Mouse (Mus musculus): Measurements from ENCODE around the gene Sycp2l.

DNA sequence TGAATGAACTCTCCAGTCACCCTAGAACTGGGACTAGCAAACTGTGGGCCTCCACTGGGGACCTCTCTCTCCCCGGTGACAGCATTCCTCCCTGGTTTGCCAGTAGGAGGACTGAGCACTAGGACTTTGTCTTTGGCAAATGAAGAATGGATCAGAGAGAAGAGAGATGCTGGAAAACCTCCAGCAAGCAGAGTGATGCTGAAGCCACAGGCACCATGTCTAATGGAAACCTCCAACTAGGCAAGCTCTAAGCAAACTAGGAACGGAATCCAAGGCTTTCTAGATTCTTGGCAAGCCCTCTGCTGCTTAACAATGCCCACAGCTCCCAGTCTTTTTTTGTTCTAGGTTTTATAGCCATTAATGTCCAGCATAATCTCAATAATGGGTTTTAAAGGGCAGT, 86.8 kb downstream of the Sycp2l start:
- TF ChIP-seq CTCF (IDR thresholded peaks at IDR 0.05; ENCODE audit: extremely low read depth, insufficient read length, insufficient replicate concordance, low read depth, low read length), result no peak
- TF ChIP-seq POLR2A (IDR thresholded peaks at IDR 0.05; ENCODE audit: low read depth, low read length), result no peak

All from small intestine, adult 2 months (tissue).